Mouse (Mus musculus) spleen, adult 2 months (tissue): ENCODE measurements around the gene Dnajc1. TPM values are rescaled to one million over a fixed set of nuclear protein-coding genes. Genes with fewer than 3 reads are reported as not detected.

ENCODE experiments used
- DNase-seq, 2 experiments: peaks; one replicate each; pipeline versions ENCODE4 v3.0.0 to v3.0.0-alpha.2; 2012 to 2021; ENCODE audit warnings: low spot score in 2 of 2, low read depth in 1 of 2
- H3K27ac ChIP-seq: fragments of 200-500 bp; 2 replicates; pipeline ENCODE4 v1.5.1; 2012; ENCODE audit warnings: low read length, inconsistent platforms; ENCODE audit not compliant: insufficient read depth
- H3K27me3 ChIP-seq: fragments of 200-500 bp; 2 replicates; pipeline ENCODE4 v1.6.1; 2012; ENCODE audit warnings: mild to moderate bottlenecking, moderate library complexity, low read length, inconsistent platforms; ENCODE audit not compliant: control insufficient read depth, insufficient read depth
- H3K36me3 ChIP-seq: fragments of 200-500 bp; 2 replicates; pipeline ENCODE4 v1.6.1; 2012; ENCODE audit warnings: mild to moderate bottlenecking, low read length, inconsistent platforms; ENCODE audit not compliant: control insufficient read depth, insufficient read depth
- H3K4me1 ChIP-seq: fragments of 200-500 bp; 2 replicates; pipeline ENCODE4 v1.6.1; 2011; ENCODE audit warnings: inconsistent platforms; ENCODE audit not compliant: control insufficient read depth, insufficient read depth, insufficient read length
- H3K4me3 ChIP-seq: fragments of 200-500 bp; 2 replicates; pipeline ENCODE4 v1.5.1; 2011; ENCODE audit warnings: mild to moderate bottlenecking, inconsistent platforms; ENCODE audit not compliant: insufficient read depth, insufficient read length; ENCODE audit errors: extremely low read depth
- CTCF ChIP-seq: fragments of 200-500 bp; IDR thresholded peaks from 2 replicates; pipeline ENCODE4 v1.5.1; 2011; ENCODE audit warnings: mild to moderate bottlenecking, inconsistent platforms; ENCODE audit not compliant: insufficient read depth, insufficient read length, insufficient replicate concordance; ENCODE audit errors: extremely low read depth
- POLR2A ChIP-seq: fragments of 200-500 bp; IDR thresholded peaks from 2 replicates; pipeline ENCODE4 v1.6.1; 2011; ENCODE audit warnings: low read depth, low read length, inconsistent platforms
- WGBS: fragments of 180-500 bp; shearing (Covaris S2); methylation state at CpG from one replicate; pipeline ENCODE4 v1.1.7; 2018; 5-methylcytosine and 5-hydroxymethylcytosine counted together
- polyA plus RNA-seq: library from polyadenylated mRNA; depleted of rRNA; stranded (reverse); fragments of >200 nt; gene quantifications from 2 replicates; pipeline ENCODE4 v1.2.3, GENCODE M21; 2012

Dnajc1 gene
- polyA plus RNA-seq, 1 experiment: 10.1 TPM

GRCm38 (mm10) chr2:18159426-18159825 is 233.2 kb downstream of the Dnajc1 start:
- no peaks in the 10 kb centered on the region for H3K27me3 ChIP-seq
- no peak overlapping the region for H3K4me3 ChIP-seq
- H3K36me3 ChIP-seq: peaks cover 17% of the 10 kb centered on the region
- WGBS: 92% methylated on average over 3 of the region's 3 CpGs
- no peak for TF ChIP-seq CTCF
- no peak for TF ChIP-seq POLR2A
- no peak for DNase-seq
- H3K4me1 ChIP-seq: no peaks in the 10 kb centered on the region
- no peak overlapping the region for H3K27ac ChIP-seq

GRCm38 (mm10) chr2:18156131-18156530 is 236.5 kb downstream of the Dnajc1 start:
- H3K36me3 ChIP-seq: peaks cover 9% of the 10 kb centered on the region
- TF ChIP-seq POLR2A (no peak), CTCF (no peak)
- 92% methylated on average over 3 of the region's 3 CpGs for WGBS
- H3K4me1 ChIP-seq: no peaks in the 10 kb centered on the region
- no peak overlapping the region for H3K27ac ChIP-seq
- H3K4me3 ChIP-seq: no peak overlapping the region
- H3K27me3 ChIP-seq: no peaks in the 10 kb centered on the region
- DNase-seq: no peak
